Mouse (Mus musculus) forebrain, embryonic 15.5 days (tissue): ENCODE measurements around the gene Map1b. TPM values are rescaled to one million over a fixed set of nuclear protein-coding genes. Genes with fewer than 3 reads are reported as not detected.

Source experiments
- ATAC-seq: fragments of 200-750 bp; cut with Nextera tagmentation; replicated peaks from 2 replicates; pipeline ENCODE4 v1.8.0; 2017; ENCODE audit warnings: mild to moderate bottlenecking, moderate TSS enrichment, moderate library complexity
- H3K27ac ChIP-seq: fragments of 300-500 bp; sonication (generic); replicated peaks from 2 replicates; pipeline ENCODE4 v1.5.1; 2015; ENCODE audit warnings: mild to moderate bottlenecking, inconsistent platforms
- H3K27me3 ChIP-seq: fragments of 300-500 bp; sonication (generic); 2 replicates; pipeline ENCODE4 v1.6.1; 2015; ENCODE audit warnings: inconsistent platforms
- H3K36me3 ChIP-seq: fragments of 300-500 bp; sonication (generic); 2 replicates; pipeline ENCODE4 v1.6.1; 2015; ENCODE audit warnings: mild to moderate bottlenecking, inconsistent platforms
- H3K4me1 ChIP-seq: fragments of 300-500 bp; sonication (generic); 2 replicates; pipeline ENCODE4 v1.6.1; 2015; ENCODE audit warnings: inconsistent platforms
- H3K4me2 ChIP-seq: fragments of 300-500 bp; sonication (generic); replicated peaks from 2 replicates; pipeline ENCODE4 v1.6.1; 2015; ENCODE audit warnings: mild to moderate bottlenecking, inconsistent platforms
- H3K4me3 ChIP-seq: fragments of 300-500 bp; sonication (generic); 2 replicates; pipeline ENCODE4 v1.5.1; 2015; ENCODE audit warnings: mild to moderate bottlenecking, inconsistent platforms
- H3K9ac ChIP-seq: fragments of 300-500 bp; sonication (generic); replicated peaks from 2 replicates; pipeline ENCODE4 v1.6.1; 2015; ENCODE audit warnings: mild to moderate bottlenecking, inconsistent platforms
- H3K9me3 ChIP-seq: fragments of 300-500 bp; sonication (generic); 2 replicates; pipeline ENCODE4 v1.6.1; 2016; ENCODE audit warnings: inconsistent platforms
- WGBS: fragments of 180-500 bp; shearing (Covaris S2); methylation state at CpG from one replicate; pipeline ENCODE4 v1.1.7; 2015; ENCODE audit warnings: mixed read lengths; 5-methylcytosine and 5-hydroxymethylcytosine counted together
- polyA plus RNA-seq: library from polyadenylated mRNA; unstranded; fragments of >200 nt; fragmentation: Nextera tagmentation; extraction: Ambion mirVana; gene quantifications from 2 replicates; pipeline ENCODE4 v1.2.1, GENCODE M21; 2015

Map1b gene
- polyA plus RNA-seq, 1 experiment from 2014 or later: 1,899 TPM

GRCm38 (mm10) chr13:99458658-99459386, 57.5 kb downstream of the Map1b start:
- Histone ChIP-seq H3K4me2 (no peak overlapping the region), H3K27ac (peak overlapping the region; percentile 88), H3K9ac (no peak overlapping the region), H3K36me3 (peaks cover 10% of the 10 kb centered on the region), H3K4me3 (no peak overlapping the region), H3K4me1 (peaks cover 33% of the 10 kb centered on the region), H3K9me3 (no peaks in the 10 kb centered on the region), H3K27me3 (no peaks in the 10 kb centered on the region)
- peak; percentile 94 for ATAC-seq
- WGBS: 20% methylated on average over 12 of the region's 12 CpGs

- no peak for ATAC-seq
- H3K9me3 ChIP-seq: no peaks in the 10 kb centered on the region
Measured at GRCm38 (mm10) chr13:99454977-99455376, 61.4 kb downstream of the Map1b start.

GRCm38 (mm10) chr13:99452444-99452843, 63.9 kb downstream of the Map1b start:
- no peak for ATAC-seq
- H3K4me1 ChIP-seq: peaks cover 56% of the 10 kb centered on the region
- no peak overlapping the region for H3K27ac ChIP-seq
- H3K9ac ChIP-seq: no peak overlapping the region
- H3K4me2 ChIP-seq: no peak overlapping the region
- no peaks in the 10 kb centered on the region for H3K27me3 ChIP-seq
- no peaks in the 10 kb centered on the region for H3K36me3 ChIP-seq
- no peak overlapping the region for H3K4me3 ChIP-seq
- H3K9me3 ChIP-seq: no peaks in the 10 kb centered on the region
- WGBS: 88% methylated on average over 3 of the region's 3 CpGs

More at GRCm38 (mm10) chr13:99454977-99455376, 61.4 kb downstream of the Map1b start:
- WGBS: 81% methylated on average over 7 of the region's 7 CpGs
- Histone ChIP-seq H3K4me2 (no peak overlapping the region), H3K27ac (no peak overlapping the region), H3K9ac (no peak overlapping the region), H3K36me3 (no peaks in the 10 kb centered on the region), H3K4me1 (peaks cover 51% of the 10 kb centered on the region), H3K4me3 (no peak overlapping the region), H3K27me3 (no peaks in the 10 kb centered on the region)

- Histone ChIP-seq H3K27me3 (no peaks in the 10 kb centered on the region), H3K9me3 (no peaks in the 10 kb centered on the region), H3K4me3 (no peak overlapping the region), H3K27ac (peak overlapping the region; percentile 72), H3K4me2 (no peak overlapping the region), H3K36me3 (no peaks in the 10 kb centered on the region), H3K9ac (no peak overlapping the region), H3K4me1 (peaks cover 65% of the 10 kb centered on the region)
- 71% methylated on average over 5 of the region's 5 CpGs for WGBS
- no peak for ATAC-seq
Measured at GRCm38 (mm10) chr13:99451276-99451675, 65.1 kb downstream of the Map1b start.

GRCm38 (mm10) chr13:99450766-99451165, 65.6 kb downstream of the Map1b start:
- Histone ChIP-seq H3K27me3 (no peaks in the 10 kb centered on the region), H3K4me2 (no peak overlapping the region), H3K36me3 (no peaks in the 10 kb centered on the region), H3K9me3 (no peaks in the 10 kb centered on the region), H3K27ac (peak overlapping the region; percentile 72), H3K4me1 (peaks cover 65% of the 10 kb centered on the region), H3K4me3 (no peak overlapping the region), H3K9ac (no peak overlapping the region)
- no peak for ATAC-seq
- 53% methylated on average over 7 of the region's 7 CpGs for WGBS

GRCm38 (mm10) chr13:99449547-99449946, 66.8 kb downstream of the Map1b start:
- ATAC-seq: no peak
- no peaks in the 10 kb centered on the region for H3K36me3 ChIP-seq
- H3K9ac ChIP-seq: no peak overlapping the region
- H3K27me3 ChIP-seq: no peaks in the 10 kb centered on the region
- H3K9me3 ChIP-seq: no peaks in the 10 kb centered on the region
- 77% methylated on average over 4 of the region's 4 CpGs for WGBS
- no peak overlapping the region for H3K4me3 ChIP-seq
- H3K27ac ChIP-seq: no peak overlapping the region
- peaks cover 72% of the 10 kb centered on the region for H3K4me1 ChIP-seq
- no peak overlapping the region for H3K4me2 ChIP-seq

GRCm38 (mm10) chr13:99448278-99448677, 68.1 kb downstream of the Map1b start:
- Histone ChIP-seq H3K9ac (no peak overlapping the region), H3K9me3 (no peaks in the 10 kb centered on the region), H3K4me1 (peaks cover 85% of the 10 kb centered on the region), H3K27me3 (no peaks in the 10 kb centered on the region), H3K4me2 (no peak overlapping the region), H3K4me3 (no peak overlapping the region), H3K27ac (peak overlapping the region; percentile 92), H3K36me3 (no peaks in the 10 kb centered on the region)
- ATAC-seq: no peak
- 32% methylated on average over 4 of the region's 4 CpGs for WGBS

GRCm38 (mm10) chr13:99447403-99448199, 68.7 kb downstream of the Map1b start:
- ATAC-seq: peak; percentile 17
- Histone ChIP-seq H3K4me1 (peaks cover 92% of the 10 kb centered on the region), H3K4me3 (peak overlapping the region; percentile 30), H3K4me2 (peak overlapping the region; percentile 41), H3K36me3 (no peaks in the 10 kb centered on the region), H3K9ac (peak overlapping the region; percentile 50), H3K27me3 (no peaks in the 10 kb centered on the region), H3K9me3 (no peaks in the 10 kb centered on the region), H3K27ac (peak overlapping the region; percentile 92)
- WGBS: 7% methylated on average over 11 of the region's 11 CpGs

- Histone ChIP-seq H3K27me3 (no peaks in the 10 kb centered on the region), H3K36me3 (peaks cover 2% of the 10 kb centered on the region; the same call in 1 of the 2 replicates), H3K9ac (peak overlapping the region; percentile 50), H3K4me2 (peak overlapping the region; percentile 41), H3K9me3 (no peaks in the 10 kb centered on the region), H3K27ac (peak overlapping the region; percentile 92), H3K4me1 (peaks cover 92% of the 10 kb centered on the region), H3K4me3 (peak overlapping the region; percentile 30)
- ATAC-seq: no peak
- WGBS: 26% methylated on average over 7 of the region's 7 CpGs
Measured at GRCm38 (mm10) chr13:99447002-99447401, 69.3 kb downstream of the Map1b start.

- H3K4me3 ChIP-seq: peak overlapping the region; percentile 30
- H3K27me3 ChIP-seq: no peaks in the 10 kb centered on the region
- peak overlapping the region; percentile 46 for H3K9ac ChIP-seq
- peak overlapping the region; percentile 92 for H3K27ac ChIP-seq
- H3K4me2 ChIP-seq: peak overlapping the region; percentile 41
- peaks cover 97% of the 10 kb centered on the region for H3K4me1 ChIP-seq
- WGBS: under 1% methylated on average over 6 of the region's 6 CpGs
- no peaks in the 10 kb centered on the region for H3K9me3 ChIP-seq
- peak; percentile 39 for ATAC-seq
- peaks cover 23% of the 10 kb centered on the region for H3K36me3 ChIP-seq
Measured at GRCm38 (mm10) chr13:99444880-99445279, 71.5 kb downstream of the Map1b start.

GRCm38 (mm10) chr13:99444431-99444871, 71.9 kb downstream of the Map1b start:
- H3K36me3 ChIP-seq: peaks cover 27% of the 10 kb centered on the region
- peak overlapping the region; percentile 92 for H3K27ac ChIP-seq
- peak overlapping the region; percentile 30 for H3K4me3 ChIP-seq
- WGBS: 5% methylated on average over 10 of the region's 10 CpGs
- H3K9ac ChIP-seq: peak overlapping the region; percentile 46
- peaks cover 93% of the 10 kb centered on the region for H3K4me1 ChIP-seq
- H3K4me2 ChIP-seq: peak overlapping the region; percentile 41
- peak; percentile 87 for ATAC-seq
- H3K27me3 ChIP-seq: no peaks in the 10 kb centered on the region
- H3K9me3 ChIP-seq: no peaks in the 10 kb centered on the region

GRCm38 (mm10) chr13:99443484-99444175, 72.7 kb downstream of the Map1b start:
- WGBS: 2% methylated on average over 7 of the region's 7 CpGs
- H3K4me3 ChIP-seq: peak overlapping the region; percentile 30

More at GRCm38 (mm10) chr13:99443484-99444175, 72.7 kb downstream of the Map1b start:
- H3K4me2 ChIP-seq: peak overlapping the region; percentile 41
- peak; percentile 64 for ATAC-seq
- no peaks in the 10 kb centered on the region for H3K9me3 ChIP-seq
- peaks cover 35% of the 10 kb centered on the region for H3K36me3 ChIP-seq
- peaks cover 86% of the 10 kb centered on the region for H3K4me1 ChIP-seq
- H3K27me3 ChIP-seq: no peaks in the 10 kb centered on the region
- H3K9ac ChIP-seq: peak overlapping the region; percentile 46
- H3K27ac ChIP-seq: peak overlapping the region; percentile 92
